Mouse (Mus musculus) layer of hippocampus, adult 8-10 months (tissue): ENCODE results near the gene Csf1. TPM values are rescaled to one million over a fixed set of nuclear protein-coding genes. Genes with fewer than 3 reads are reported as not detected.
"Not testable (repeated sequence)": the region's sequence is repeated elsewhere in the genome, so short reads cannot be mapped to it uniquely, and the experiment has no call there.

Experiments used
- DNase-seq, 2 experiments: peaks; one replicate each; pipeline ENCODE4 v3.0.0; 2022; ENCODE audit warnings: low spot score in 2 of 2
- total RNA-seq, 4 experiments: library from RNA; stranded (reverse); gene quantifications; 2 replicates each; pipeline ENCODE4 v1.2.4; 2022

Gene Csf1
- total RNA-seq, 4 experiments from 2014 or later = 24.9 to 58.2 (median 39.9) TPM

DNA sequence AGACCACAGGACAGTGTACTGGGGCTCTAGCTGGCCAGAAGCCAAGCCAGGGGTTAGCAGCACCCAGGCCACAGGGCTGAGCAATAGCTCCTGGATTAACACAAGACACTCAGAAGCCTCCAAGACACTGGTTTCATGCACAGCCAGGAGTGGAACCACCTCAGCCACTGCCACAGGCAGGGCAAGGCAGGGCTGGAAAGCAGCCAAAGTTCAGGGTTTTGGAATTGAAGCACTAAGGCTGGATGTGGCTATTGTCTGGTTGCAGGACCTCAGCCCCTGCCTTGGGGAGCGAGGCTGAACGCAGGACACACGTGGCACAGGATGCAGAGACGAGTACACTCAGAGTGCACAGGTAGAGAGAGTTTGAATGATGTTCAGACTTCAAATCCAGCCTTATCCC lies 10.8 kb downstream of the Csf1 start:
- no peak for DNase-seq

DNA sequence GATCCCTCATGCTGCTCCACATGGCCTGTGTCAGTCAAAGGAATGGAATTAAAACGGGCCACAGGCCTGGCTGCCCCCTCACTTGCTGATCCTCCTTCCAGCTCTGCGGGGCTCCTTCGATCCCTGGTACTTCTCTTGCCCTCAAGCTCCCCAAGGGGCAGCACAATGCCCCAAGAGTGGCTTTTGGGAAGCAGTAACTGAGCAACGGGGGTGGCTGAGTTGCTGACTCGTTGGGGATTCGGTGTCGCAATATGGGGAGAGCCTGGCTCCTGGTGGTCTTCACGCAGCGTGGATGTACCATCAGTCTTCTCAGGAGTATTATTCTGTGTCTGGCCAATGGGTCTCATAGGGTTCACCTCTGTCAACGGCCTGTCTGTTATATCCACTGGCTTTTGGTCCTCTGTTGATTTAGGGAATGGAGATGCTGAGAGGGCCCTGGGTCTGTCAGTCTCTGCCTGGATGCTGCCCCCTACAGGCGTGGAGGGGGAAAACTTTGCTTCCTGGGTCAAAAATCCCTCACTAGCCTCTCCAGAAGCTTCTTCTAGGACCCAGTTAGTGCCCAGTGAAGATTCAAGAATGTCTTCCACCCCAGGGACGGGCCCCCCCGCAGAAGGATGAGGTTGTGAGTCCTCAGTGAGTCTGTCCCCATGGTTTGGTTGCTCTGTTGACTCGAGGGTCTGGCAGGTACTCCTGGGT lies 11.9 kb downstream of the Csf1 start:
- no peak for DNase-seq

DNA sequence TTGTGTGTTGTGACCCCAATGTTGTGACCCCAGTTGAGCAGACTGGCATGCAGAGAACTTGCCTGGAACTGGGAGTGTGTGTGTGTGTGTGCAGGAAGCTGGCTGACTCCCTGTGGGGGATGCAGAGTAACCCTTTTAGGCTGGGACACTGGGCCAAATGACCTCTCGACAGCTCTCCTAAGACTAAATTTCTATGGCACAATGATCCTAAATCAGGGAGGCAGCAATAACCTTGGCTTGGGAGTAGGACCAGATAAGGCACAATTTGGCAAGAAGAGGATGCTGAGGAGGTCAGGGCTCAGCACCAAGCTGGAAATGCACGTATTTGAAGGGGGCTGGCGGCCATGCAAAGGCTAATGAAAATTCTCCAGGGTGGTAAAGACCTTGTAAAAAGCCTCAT lies 14.2 kb downstream of the Csf1 start:
- DNase-seq = no peak

DNA sequence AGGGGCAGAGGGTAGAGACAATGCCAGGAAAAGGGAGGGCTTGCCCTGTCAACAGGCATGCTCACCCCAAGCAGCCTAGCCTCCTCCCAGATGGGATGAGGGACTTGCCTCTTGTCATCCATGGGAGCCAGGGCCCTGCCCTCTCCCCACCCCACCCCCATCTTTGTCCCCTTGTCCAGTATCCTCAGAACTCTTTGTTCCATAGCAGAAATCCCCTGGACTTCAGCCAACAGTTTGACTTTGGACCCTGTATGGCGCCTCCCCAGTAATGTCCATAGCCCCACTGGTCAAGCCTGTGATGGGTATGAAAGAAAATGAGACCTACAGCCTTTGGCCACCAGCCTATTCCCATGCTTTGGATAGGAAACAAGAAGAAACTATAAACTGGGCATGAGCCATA lies 16.6 kb downstream of the Csf1 start:
- DNase-seq = no peak

DNA sequence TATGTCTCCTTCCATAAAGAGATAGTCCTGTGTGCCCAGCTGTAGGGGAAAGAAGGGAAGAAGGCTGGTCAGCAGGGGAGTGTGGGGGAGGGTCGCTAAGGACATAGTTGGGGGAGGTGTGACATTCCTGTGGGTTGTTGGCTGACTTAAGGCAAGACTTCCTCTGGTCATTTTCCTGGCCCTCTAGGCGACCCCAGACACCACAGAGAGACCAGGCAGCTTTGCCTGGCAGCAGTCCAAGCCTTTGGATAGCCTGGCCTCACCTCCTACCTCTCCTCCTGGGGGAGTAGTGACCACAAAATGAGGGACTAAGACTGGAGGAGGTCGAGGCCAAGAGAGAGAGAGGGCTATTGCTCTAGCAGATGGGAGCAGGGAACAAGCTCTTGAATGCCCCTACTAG lies 17.2 kb downstream of the Csf1 start:
- no peak for DNase-seq

DNA sequence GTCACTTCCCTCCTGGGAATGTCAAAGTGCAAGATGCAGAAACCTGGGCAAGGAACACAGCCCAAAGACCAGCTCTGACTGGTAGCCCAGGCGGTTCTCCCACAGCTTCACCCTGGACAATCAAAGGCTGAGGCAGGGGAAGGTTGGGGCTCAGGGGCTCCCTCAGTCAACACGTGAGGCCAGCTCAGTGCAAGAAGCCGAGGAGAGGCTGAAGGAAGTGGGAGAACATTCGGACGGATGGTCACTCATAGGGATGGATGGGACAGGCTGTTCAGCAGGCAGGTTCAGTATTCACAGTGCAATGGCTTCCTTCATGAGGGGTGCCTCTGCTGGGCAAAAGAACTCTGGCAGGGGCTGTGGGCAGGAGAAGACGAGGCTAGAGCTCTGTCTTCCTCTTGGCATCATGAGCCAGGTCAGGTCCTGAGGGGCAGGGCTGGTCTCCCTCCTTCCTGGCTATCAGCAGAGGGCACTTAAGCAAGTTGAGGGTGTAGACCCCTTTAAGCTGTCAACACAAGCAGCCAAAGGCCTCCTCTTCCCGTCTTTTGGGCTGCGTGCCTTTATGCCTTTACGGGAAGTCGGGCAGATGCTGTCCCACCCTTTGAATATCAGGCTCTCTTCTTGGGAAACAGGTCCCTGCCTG lies 18.1 kb downstream of the Csf1 start:
- DNase-seq = no peak

DNA sequence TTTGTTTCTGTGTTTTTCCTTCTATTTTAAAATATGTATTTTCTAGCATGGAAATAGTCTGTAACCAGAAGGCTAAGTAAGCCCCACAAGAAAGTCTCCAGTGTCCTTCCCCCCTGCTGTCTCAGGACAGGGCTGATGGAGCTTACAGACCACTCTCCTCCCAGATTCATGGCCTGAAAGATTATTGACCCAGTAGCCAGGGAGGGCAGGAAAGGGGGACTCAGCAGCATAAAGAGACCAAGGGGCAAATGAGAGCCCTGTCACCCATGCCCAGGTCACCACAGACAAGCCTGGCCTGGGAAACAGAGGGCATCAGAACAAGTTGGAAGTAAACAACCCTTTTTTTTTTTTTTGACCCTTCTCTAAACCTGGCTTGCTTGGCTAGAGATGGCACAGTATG lies 18.9 kb downstream of the Csf1 start:
- no peak for DNase-seq

DNA sequence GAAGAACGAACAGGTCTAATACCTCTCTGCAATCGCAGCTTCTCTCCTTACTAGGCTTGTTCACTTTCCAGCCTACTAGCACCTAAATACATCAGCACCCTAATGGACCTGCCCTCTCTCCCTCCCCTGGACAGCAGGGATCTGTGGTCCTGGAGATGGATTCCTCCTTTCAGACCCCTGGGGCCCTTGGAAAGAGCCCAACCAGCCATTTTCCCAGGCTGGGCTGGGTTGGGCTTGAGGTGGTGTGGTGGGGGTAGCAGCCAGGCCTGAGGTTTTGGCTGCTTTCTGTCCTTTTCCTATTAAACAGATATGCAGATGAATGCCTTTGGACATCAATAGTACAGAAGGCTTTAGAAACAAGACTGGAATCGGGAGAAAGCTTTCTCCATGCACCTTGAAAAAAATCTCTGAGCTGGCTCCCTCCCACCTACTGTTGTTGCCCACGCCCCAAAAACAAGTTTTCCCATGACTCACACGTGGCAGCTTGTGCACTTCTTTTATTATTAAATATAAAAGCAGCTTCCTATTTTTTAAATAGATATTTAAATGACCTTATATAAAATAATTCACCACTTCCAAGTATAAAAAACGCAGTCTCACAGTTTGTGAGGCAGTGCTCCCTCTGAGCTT lies 19.6 kb downstream of the Csf1 start:
- no peak for DNase-seq

DNA sequence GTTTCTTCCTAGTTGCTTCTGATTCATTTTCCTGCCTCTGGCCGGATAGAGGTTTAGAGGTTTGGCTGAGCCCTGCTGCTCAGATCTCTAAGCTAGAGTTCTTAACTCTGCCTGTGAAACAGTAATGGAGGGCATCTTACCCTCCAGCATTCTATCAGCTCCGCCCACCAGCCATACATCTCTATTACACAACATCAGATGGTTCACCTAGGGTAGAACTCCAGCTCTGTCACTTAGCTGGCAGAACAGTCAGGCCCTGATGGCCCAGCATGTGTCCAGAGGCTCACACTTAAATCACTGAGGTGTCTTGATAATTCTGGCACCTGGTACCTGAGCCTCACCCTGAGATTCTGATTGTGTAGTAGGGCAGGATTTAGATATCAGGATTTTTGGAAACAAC lies 20.3 kb downstream of the Csf1 start:
- DNase-seq = no peak

DNA sequence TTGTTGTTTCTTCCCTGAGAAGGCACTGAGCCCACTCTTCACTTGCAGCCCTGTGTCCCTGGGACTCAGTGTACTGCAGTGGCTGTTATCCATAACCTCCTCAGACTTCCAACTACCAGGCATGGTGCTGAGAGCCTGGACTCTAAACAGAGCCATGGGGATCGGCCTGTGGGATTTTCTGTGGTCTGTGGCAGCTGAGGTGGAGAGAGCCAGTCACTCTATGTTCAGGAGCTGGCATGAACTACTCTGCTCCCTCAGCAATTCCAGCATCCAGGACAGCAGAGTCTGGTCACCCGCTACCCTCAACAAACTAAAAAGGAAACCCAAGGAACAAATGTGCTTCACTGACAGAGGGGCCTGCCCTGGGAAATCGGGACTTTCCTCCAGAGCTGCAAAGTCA lies 20.8 kb downstream of the Csf1 start:
- no peak for DNase-seq

DNA sequence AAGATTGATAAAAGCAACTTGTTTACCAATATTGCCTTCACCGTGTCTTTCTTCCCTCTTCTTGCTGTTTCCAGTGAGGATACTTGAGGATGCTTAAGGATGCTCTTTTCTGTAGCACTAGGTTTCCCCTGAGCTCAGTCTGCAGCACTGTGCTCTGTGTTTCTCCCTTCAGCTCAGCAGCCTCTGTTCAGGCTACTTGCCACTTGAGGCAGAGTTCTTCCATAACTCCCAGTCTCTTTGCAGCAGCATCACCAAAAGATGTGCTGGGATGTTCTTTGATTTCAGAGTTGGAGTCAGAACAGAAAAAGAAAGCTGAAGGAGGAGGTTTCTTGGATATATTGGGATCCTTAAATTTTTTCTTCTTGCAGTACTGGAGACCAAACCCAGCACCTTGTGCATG lies 21.6 kb downstream of the Csf1 start:
- no peak for DNase-seq

DNA sequence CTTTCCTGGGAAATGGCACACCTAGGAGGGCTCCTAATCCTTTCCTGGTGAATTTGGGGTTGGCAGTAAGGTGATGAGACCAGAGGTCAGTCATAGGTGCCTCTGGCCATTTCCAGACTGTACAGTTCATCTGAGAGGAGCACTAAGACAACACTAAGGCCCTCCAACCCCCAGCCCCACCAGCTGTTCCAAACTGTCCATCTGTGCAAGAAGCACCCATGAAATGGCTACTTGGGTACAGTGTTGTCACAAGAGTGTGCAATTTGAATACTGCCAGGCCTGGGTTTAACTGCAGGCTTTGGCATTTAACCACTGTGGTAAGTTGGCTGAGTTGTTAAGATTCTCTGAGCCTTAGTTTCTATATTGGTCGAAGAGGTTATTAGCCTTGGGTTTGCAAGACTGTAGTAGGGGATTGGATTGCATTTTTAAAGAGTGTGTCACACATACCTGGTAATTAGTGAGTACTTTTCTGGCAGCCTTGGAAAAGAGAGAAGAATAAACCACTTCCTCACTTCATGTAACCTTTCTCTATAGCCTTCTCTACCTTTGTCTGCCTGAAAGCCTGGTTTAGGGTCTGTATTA lies 22.6 kb downstream of the Csf1 start:
- no peak for DNase-seq

DNA sequence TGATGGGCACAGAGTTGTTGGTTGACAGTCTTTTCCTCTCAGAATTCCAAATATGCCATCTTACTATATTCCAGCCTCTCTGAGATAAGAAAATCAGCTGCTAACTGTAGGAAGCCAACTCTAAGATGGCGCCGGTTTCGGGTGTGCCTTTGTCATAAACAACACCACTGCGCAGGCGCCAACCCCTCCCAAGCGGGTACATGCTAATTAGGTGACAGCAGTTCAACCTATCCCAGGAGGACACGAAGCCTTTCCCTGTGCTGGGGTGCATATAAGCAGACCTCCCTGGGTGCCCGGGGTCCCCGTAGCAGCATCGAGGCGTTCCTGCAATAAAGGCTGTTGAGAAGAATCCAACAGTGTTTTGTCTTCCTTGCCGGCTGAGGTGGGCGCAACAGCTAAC lies 24.6 kb downstream of the Csf1 start:
- not testable (repeated sequence) for DNase-seq

DNA sequence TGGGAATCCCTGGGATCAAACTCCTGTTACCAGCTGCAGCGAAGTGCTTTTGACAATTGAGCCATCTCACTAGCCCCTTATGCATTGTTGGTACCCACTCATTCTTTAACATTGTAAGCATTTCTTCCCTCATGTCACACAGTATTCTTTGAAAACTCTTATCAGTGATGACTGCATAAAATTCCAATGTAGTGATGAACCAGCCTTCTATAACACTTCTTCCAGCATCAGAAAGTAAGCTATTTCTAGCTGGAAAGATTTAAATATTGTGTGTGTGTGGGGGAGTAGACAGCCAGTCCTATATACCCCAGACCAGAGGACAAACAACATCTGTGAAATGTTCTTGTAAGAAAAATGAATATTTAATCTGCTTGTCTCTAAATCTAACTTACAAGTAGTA lies 26.9 kb downstream of the Csf1 start:
- DNase-seq = no peak

DNA sequence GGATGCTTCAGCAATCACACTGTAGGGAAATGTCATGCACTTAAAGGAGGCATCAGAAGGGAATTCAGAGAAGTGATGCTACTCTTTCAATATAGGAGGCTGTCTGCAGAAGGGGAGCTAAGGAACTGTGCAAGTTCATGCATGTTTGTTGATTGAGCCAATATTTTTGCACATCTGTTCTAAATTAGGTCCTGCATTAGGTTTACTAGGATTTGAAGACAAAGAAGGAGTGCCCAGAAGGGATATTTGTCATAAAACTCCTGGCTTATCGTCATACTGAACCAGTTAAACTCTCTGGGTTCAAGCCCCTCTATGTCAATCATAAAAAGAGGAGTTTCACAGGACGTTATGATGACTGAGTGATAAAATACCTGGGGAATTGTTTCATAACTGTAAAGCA lies 30.0 kb downstream of the Csf1 start:
- no peak for DNase-seq

DNA sequence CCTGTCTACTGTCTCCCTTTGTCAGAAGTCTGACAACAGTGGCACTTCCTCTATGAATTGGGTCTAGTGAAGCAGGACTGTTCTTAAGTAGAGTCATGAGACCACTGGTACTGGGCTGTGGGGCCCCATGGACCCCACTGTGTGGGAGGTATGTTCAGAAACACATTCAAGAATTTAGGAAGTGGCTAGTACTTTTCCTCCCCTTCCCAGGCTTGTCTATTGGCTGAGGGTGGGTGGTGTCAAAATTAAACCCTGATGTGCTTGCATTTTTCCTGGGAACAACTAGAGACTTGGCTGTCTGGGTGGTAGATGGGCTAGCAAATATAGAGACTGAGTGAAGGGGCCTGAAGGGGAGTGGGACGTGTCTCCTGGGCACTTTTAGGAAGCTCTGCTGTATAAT lies 31.8 kb downstream of the Csf1 start:
- DNase-seq = no peak

DNA sequence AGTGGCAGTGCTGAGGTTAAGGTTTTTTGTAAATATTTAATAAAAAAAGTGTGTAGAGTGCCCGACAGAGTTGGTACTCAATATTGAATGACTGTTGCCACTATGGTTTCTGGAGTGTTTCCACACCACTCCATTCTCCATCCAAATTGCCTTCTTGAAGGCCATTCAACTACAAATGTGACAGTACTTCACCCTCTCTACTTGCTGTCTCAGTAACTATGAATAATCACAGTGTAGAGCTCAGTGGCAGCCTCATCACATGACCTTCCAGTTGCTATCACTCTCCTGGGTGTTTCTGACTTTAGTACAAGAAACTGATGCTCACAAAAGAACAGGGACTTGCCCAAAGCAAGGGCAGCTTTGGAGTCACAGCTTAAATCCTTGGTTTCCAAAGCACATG lies 44.3 kb downstream of the Csf1 start:
- DNase-seq = no peak

DNA sequence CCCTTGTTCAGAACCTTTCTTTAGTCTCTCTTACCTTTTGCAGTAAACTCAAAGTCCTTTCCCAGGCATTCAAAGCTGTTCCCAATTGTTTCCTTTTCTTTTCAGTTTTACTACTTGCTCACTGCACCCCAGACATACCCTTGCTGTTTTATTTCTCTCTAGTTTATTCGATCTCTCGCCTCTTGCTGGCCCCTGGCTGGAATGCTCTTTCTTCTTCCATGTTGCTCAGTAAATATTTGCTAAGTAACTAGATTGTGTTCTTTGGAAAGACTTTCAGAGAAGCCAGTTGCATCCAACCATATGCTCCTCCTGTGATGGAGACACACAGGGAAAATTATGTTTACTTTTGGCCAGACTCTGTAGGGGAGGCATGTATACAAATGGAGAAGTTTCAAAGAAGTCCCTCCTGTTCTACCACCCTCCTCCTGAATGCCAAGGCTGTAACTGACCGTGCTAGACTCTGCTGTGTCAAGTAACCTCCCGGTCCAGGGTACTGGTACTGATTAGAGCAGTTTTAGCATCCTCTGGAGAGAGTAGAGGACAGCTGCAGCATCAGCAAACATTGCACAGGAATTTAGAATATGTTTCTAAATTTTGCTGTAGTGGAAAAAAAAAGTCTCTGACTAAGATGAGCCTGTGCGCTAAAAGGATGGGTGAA lies 45.9 kb downstream of the Csf1 start:
- no peak for DNase-seq

DNA sequence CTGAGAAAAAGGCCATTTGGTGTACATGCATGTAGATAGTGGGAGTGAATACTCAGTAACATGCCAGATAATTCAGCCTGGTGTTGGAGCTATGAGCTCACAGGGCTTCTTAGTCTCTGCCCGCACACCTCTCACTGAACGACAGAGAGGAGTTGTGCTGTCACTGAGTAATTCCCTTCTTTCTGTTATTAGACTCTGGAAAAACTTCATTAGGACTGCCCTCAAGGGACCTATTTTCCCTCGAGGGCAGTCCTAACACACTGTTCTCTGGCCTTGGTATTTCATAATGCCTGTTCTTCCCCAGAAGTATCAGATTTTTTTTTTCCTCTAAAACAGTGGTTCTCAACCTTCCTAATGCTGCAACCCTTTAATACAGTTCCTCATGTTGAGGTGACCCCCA lies 48.2 kb downstream of the Csf1 start:
- DNase-seq = no peak

DNA sequence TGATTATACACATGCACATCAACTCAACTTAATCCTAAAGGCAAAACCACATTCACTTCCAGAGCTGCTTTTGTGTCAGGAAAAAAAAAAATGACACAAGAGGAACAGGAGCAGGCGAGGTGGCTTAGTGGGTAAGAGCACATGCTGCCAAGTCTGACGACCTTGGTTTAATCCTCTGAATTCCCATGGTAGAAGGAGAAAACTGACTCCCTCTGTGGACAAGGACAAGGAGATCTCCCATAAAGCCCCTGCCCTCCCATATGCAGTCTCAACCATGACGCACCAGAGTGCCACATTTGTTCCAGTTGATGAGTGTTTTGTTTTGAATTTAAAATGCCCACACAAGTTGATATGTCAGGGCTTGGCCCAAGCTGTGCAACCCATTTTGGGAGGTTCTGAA lies 51.1 kb downstream of the Csf1 start:
- no peak for DNase-seq

DNA sequence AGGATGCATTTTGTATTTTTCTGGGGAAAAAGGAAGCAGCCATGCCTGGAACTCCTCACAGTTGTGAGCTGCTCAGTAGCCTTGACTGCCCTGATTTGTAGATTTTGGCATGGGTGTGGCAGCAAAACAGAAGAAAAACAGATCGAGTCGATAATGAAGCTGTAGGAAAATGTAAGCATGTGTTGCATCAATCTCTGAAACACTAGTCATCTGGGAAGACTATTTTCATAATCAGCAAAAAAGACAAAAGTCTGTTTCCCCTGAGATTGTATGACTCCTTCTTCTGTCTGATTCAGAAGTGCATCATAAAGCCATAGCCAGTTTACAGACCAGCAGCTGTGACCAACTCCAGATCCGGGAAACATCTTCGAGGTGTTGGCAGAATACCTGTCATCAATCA lies 53.0 kb downstream of the Csf1 start:
- DNase-seq = no peak

DNA sequence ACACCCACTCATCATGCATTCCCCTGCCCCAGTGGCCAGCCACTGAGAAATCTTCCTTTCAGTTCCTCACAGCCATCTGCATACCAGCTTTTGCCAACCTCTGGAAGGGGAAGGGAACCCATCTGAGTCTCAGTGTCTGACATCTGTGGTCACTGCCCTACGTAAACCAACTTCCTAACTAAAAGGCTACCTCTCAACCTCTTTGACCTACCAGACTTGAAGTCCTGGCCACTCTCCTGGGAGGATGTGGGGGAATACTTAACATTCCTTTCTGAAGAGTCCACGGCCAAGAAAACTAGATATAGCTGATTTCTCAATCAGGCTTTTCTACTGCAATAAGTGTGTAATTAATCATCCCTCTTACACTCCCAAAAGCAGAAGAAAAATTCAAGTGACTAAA lies 54.1 kb downstream of the Csf1 start:
- DNase-seq = no peak
